Mouse (Mus musculus) kidney, adult 2 months (tissue): ENCODE measurements at regions not wholly inside any gene's neighbourhood (a gene's known extent, or its start where the extent isn't known, plus 50 kb on each side); places are given as distances from the start of the nearest gene placed in this dataset.

Source experiments
- CTCF ChIP-seq: fragments of 200-500 bp; conservative IDR thresholded peaks from 2 replicates; pipeline ENCODE4 v1.5.1; 2011; ENCODE audit warnings: low read depth, mild to moderate bottlenecking, control low read depth, low read length, moderate library complexity, mixed read lengths; ENCODE audit not compliant: insufficient read depth, insufficient read length
- POLR2A ChIP-seq: fragments of 200-500 bp; IDR thresholded peaks from one replicate; pipeline ENCODE4 v1.6.1; 2011; ENCODE audit warnings: low read depth, low read length, control low read depth

DNA sequence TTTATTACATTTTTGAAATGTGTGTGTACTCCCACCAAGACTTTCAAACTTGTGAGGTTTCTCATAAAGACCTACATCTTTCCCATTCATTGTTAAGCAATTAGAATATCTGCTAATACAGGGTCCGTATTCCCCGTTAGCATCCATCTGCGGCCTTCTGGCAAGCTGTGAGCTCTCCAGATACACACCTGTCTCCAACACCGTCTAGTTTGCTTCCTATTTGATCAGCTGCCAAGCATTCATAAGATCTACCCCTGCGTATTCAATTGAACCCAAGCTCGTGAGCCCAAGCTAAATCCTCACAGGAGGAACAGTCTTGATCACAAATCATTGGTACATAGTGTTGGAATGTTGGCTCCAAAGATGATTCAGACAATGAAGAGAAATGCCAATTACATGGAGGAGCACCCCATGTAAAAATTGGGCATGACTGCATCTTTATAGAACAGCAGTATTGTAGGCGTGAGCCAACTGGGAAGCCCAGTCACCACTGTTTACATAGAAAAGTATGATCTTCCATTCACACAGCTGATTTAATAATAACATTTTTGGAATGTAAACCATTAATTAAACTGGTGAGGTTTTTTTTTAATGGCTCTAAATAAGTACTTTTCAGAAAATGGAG is 133.1 kb downstream of the Mreg start:
- TF ChIP-seq POLR2A (no peak), CTCF (no peak)
